Mouse (Mus musculus) C2C12 (cell line): Measurements from ENCODE around the gene Isoc2b.

ENCODE experiments used
- CEBPB ChIP-seq: IDR thresholded peaks from one replicate; pipeline ENCODE4 v1.6.1; 2011; ENCODE audit warnings: low read depth, mild to moderate bottlenecking, control low read depth, moderate library complexity
- CTCF ChIP-seq: IDR thresholded peaks from one replicate; pipeline ENCODE4 v1.5.1; 2011; ENCODE audit not compliant: control insufficient read depth, insufficient read depth, insufficient read length
- MAX ChIP-seq: IDR thresholded peaks from one replicate; pipeline ENCODE4 v1.6.1; 2011; ENCODE audit warnings: mild to moderate bottlenecking, control low read depth
- MYOD1 ChIP-seq: IDR thresholded peaks from one replicate; pipeline ENCODE4 v1.6.1; 2011; ENCODE audit warnings: low read depth; ENCODE audit not compliant: control insufficient read depth, insufficient read length
- MYOG ChIP-seq: IDR thresholded peaks from one replicate; pipeline ENCODE4 v1.6.1; 2011; ENCODE audit not compliant: control insufficient read depth, insufficient read length; ENCODE audit errors: extremely low read depth
- USF1 ChIP-seq: IDR thresholded peaks from one replicate; pipeline ENCODE4 v1.6.1; 2011; ENCODE audit warnings: low read depth, mild to moderate bottlenecking, control low read depth, moderate library complexity

- TF ChIP-seq CTCF (no peak), MYOG (no peak), USF1 (no peak), MAX (no peak), CEBPB (no peak), MYOD1 (no peak)
Measured at GRCm38 (mm10) chr7:4901171-4901570, 31.1 kb upstream of the Isoc2b start.
